Mouse (Mus musculus) limb, embryonic 12.5 days (tissue): ENCODE results near the gene Anpep. TPM values are rescaled to one million over a fixed set of nuclear protein-coding genes. Genes with fewer than 3 reads are reported as not detected.

Experiments used
- ATAC-seq: fragments of 200-750 bp; cut with Nextera tagmentation; 2 replicates; pipeline ENCODE4 v1.8.0; 2017; ENCODE audit warnings: low read depth, moderate TSS enrichment; ENCODE audit not compliant: insufficient number of reproducible peaks, insufficient read depth, low FRiP score, low TSS enrichment
- H3K27ac ChIP-seq: fragments of 300-500 bp; sonication (generic); 2 replicates; pipeline ENCODE4 v1.5.1; 2016; ENCODE audit warnings: mild to moderate bottlenecking, moderate library complexity
- H3K27me3 ChIP-seq: fragments of 300-500 bp; sonication (generic); 2 replicates; pipeline ENCODE4 v1.6.1; 2016; ENCODE audit warnings: mild to moderate bottlenecking, moderate library complexity
- H3K36me3 ChIP-seq: fragments of 300-500 bp; sonication (generic); 2 replicates; pipeline ENCODE4 v1.6.1; 2016; ENCODE audit warnings: mild to moderate bottlenecking, moderate library complexity
- H3K4me1 ChIP-seq: fragments of 300-500 bp; sonication (generic); replicated peaks from 2 replicates; pipeline ENCODE4 v1.6.1; 2016
- H3K4me2 ChIP-seq: fragments of 300-500 bp; sonication (generic); 2 replicates; pipeline ENCODE4 v1.6.1; 2016; ENCODE audit warnings: mild to moderate bottlenecking, moderate library complexity
- H3K4me3 ChIP-seq: fragments of 300-500 bp; sonication (generic); replicated peaks from 2 replicates; pipeline ENCODE4 v1.5.1; 2016; ENCODE audit warnings: mild to moderate bottlenecking
- H3K9ac ChIP-seq: fragments of 300-500 bp; sonication (generic); replicated peaks from 2 replicates; pipeline ENCODE4 v1.6.1; 2016; ENCODE audit warnings: mild to moderate bottlenecking, moderate library complexity
- H3K9me3 ChIP-seq: fragments of 300-500 bp; sonication (generic); 2 replicates; pipeline ENCODE4 v1.6.1; 2016; ENCODE audit warnings: mild to moderate bottlenecking, moderate library complexity
- WGBS: fragments of 180-500 bp; shearing (Covaris S2); methylation state at CpG from one replicate; pipeline ENCODE4 v1.1.7; 2016; 5-methylcytosine and 5-hydroxymethylcytosine counted together
- polyA plus RNA-seq: library from polyadenylated mRNA; unstranded; fragments of >200 nt; fragmentation: Nextera tagmentation; extraction: Ambion mirVana; gene quantifications from 2 replicates; pipeline ENCODE4 v1.2.1, GENCODE M21; 2016

The Anpep gene
- polyA plus RNA-seq, 1 experiment from 2014 or later: 10.6 TPM

DNA sequence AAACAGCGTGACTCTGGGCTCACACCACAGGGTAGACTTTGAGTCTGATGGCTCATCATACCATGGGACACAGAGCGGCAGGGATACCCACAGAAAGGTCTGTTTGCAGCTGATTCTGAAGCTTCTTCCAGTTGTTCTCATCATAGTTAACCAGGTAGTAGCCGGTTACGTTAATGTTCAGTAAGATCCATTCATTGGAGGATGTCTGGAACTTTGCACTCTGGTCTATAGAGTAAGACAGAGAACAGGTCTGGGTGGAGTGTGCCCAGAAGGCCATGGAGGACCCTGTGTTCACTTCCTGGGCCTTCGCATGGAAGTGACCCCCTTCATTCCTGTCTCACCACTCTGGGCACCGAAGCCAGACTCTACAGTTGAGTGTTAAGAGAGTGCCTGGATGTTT lies 25.7 kb downstream of the Anpep start:
- H3K27ac ChIP-seq: no peak overlapping the region
- no peaks in the 10 kb centered on the region for H3K27me3 ChIP-seq
- no peaks in the 10 kb centered on the region for H3K4me1 ChIP-seq
- peaks cover 38% of the 10 kb centered on the region for H3K36me3 ChIP-seq
- H3K4me3 ChIP-seq: no peak overlapping the region
- no peak overlapping the region for H3K4me2 ChIP-seq
- no peak for ATAC-seq
- no peaks in the 10 kb centered on the region for H3K9me3 ChIP-seq
- no peak overlapping the region for H3K9ac ChIP-seq
- 92% methylated on average over 6 of the region's 6 CpGs for WGBS

DNA sequence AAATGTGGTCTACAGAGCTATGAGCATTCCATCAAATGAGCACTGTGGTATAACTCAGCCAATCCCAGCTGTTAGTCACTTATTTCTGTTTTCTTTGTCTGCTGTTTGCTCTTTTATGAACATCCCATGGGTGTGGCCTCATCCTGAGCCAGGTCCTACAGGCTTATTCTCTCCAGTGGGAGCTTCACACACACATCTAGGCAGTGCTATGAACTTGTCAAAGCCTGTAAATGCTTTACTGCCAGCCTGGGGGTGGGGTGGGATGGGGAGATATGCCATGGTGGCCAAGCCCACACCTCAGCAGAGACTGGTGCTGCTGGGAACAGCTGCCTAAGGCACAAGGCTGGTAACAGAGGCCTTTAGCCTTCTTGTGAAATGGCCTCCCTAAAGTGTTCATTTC lies 27.9 kb downstream of the Anpep start:
- ATAC-seq: no peak
- Histone ChIP-seq H3K4me3 (no peak overlapping the region), H3K4me1 (no peaks in the 10 kb centered on the region), H3K9ac (no peak overlapping the region), H3K4me2 (no peak overlapping the region), H3K9me3 (no peaks in the 10 kb centered on the region), H3K36me3 (peaks cover 29% of the 10 kb centered on the region), H3K27ac (no peak overlapping the region), H3K27me3 (no peaks in the 10 kb centered on the region)

DNA sequence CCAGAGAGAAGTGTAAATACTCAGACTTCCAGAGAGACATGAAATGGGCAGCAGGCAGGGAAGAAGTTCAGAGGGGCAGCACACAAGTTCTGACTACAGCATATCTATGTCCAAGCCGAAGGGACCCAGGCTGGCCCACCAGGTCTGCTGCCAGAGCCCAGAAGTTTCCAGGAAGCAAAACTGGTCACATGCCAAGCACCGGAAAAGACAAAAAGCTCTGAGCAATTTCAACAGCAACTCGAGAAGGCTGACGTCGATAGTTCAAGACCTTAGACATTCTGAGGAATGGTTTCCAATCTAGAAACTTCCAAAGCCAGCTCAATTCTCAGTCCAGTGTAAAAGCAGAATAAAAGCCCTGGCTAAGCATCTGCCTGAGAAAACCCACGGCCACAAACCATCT lies 29.3 kb downstream of the Anpep start:
- Histone ChIP-seq H3K9me3 (no peaks in the 10 kb centered on the region), H3K4me2 (no peak overlapping the region), H3K9ac (no peak overlapping the region), H3K4me3 (no peak overlapping the region), H3K27me3 (no peaks in the 10 kb centered on the region), H3K36me3 (peaks cover 41% of the 10 kb centered on the region), H3K27ac (no peak overlapping the region), H3K4me1 (no peaks in the 10 kb centered on the region)
- 77% methylated on average over 6 of the region's 6 CpGs for WGBS
- ATAC-seq: no peak

DNA sequence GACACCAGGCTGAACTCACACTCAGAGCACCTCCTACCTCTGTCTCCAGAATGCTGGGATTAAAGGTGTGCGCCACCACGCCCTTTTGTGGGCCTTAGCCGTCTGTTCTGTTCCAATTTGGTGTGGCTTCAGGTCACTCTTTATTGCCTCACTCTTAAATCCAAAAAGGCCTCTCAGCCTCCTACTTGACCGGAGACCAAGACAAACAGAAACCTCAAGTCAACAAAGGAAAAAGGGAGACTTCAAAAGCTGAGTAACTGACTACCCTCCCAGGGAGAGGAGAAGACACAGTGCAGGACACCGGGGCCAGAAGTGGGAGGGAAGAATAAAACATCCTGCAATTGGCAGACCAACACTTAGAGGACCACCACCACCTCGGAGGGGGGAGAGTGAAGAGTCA lies 29.7 kb downstream of the Anpep start:
- Histone ChIP-seq H3K9me3 (no peaks in the 10 kb centered on the region), H3K9ac (no peak overlapping the region), H3K4me2 (no peak overlapping the region), H3K4me3 (no peak overlapping the region), H3K36me3 (peaks cover 42% of the 10 kb centered on the region), H3K27me3 (no peaks in the 10 kb centered on the region), H3K27ac (no peak overlapping the region), H3K4me1 (no peaks in the 10 kb centered on the region)
- no peak for ATAC-seq
- 44% methylated on average over 6 of the region's 6 CpGs for WGBS

DNA sequence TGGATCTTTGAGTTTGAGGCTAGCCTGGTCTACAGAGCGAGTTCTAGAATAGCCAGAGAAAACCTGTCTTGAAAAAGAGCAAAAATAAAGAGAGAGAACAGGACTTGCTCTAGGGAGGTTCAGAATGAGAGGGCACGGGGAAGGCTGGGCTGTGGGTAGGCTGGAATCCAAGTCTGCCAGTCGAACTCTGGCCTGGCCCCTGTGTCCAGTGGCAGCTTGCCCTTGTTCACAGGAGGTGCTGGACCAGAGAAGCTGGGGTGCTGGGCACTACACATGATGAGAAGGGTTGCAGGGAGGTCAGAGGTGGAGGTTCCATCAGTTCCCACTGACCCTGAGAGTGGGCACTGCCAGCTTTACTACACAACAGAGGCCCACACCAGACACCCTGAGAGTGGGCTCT lies 32.5 kb downstream of the Anpep start:
- no peak overlapping the region for H3K9ac ChIP-seq
- no peak overlapping the region for H3K27ac ChIP-seq
- WGBS: 72% methylated on average over 3 of the region's 3 CpGs
- H3K27me3 ChIP-seq: no peaks in the 10 kb centered on the region
- H3K9me3 ChIP-seq: peaks cover 6% of the 10 kb centered on the region; the same call in 1 of the 2 replicates
- no peak overlapping the region for H3K4me3 ChIP-seq
- H3K4me2 ChIP-seq: no peak overlapping the region
- no peak for ATAC-seq
- no peaks in the 10 kb centered on the region for H3K4me1 ChIP-seq
- peaks cover 46% of the 10 kb centered on the region for H3K36me3 ChIP-seq

DNA sequence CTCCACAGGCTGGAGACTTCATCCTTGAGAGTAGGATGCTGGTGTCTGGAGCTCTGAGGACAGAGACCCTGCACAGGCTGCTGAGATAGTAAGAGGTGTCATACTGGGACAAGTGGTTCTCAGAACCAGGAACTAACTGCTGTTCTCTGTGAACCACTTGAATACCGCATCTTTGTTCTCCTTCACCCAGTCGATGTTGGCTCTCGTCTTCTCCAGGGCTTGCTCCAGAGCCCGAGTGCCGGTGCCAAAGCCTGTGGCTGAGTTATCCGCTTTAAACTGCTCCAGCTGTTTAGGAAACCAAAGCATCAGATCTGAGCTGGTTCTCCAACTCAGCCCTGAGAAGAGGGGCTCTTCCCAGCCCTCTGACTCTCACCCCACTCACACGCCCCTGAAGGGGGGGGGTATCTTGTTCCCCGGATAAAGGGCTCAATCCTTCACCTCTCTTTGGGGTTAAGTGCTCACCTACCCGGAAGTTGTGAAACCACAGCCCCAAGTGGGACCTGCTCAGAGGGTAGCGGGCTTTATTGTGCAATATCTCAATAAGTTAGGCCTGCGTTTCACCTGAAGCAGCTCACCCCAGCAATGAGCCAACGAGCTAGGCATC lies 38.7 kb downstream of the Anpep start:
- WGBS: 82% methylated on average over 12 of the region's 12 CpGs
- H3K27ac ChIP-seq: no peak overlapping the region
- peaks cover 23% of the 10 kb centered on the region for H3K27me3 ChIP-seq
- H3K4me1 ChIP-seq: peaks cover 20% of the 10 kb centered on the region
- ATAC-seq: no peak
- no peak overlapping the region for H3K4me3 ChIP-seq
- H3K36me3 ChIP-seq: peaks cover 41% of the 10 kb centered on the region
- H3K4me2 ChIP-seq: no peak overlapping the region
- peaks cover 6% of the 10 kb centered on the region; the same call in 1 of the 2 replicates for H3K9me3 ChIP-seq
- no peak overlapping the region for H3K9ac ChIP-seq

DNA sequence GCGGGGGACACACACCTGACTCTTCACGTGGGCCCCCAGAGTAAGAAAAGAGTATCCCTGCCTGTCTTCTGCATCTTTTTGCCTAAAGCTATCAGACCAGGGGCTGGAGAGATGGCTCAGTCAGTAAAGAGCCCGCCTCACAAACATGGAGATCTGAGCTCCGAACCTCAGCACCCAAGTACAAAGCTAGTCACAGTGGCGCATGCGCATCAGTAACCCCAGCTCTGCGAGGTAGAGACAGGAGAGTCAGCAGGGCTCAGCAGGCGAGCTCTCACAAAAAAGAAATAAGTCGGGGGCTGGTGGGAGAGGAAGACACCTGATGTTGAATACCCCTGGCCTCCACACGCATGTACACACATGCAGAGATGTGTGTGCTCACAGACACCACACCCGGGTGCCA lies 40.9 kb downstream of the Anpep start:
- no peak overlapping the region for H3K27ac ChIP-seq
- peaks cover 19% of the 10 kb centered on the region for H3K36me3 ChIP-seq
- no peak overlapping the region for H3K9ac ChIP-seq
- 46% methylated on average over 11 of the region's 11 CpGs for WGBS
- peaks cover 6% of the 10 kb centered on the region; the same call in 1 of the 2 replicates for H3K9me3 ChIP-seq
- H3K4me1 ChIP-seq: peaks cover 20% of the 10 kb centered on the region
- H3K4me2 ChIP-seq: no peak overlapping the region
- peaks cover 34% of the 10 kb centered on the region for H3K27me3 ChIP-seq
- no peak for ATAC-seq
- H3K4me3 ChIP-seq: no peak overlapping the region

DNA sequence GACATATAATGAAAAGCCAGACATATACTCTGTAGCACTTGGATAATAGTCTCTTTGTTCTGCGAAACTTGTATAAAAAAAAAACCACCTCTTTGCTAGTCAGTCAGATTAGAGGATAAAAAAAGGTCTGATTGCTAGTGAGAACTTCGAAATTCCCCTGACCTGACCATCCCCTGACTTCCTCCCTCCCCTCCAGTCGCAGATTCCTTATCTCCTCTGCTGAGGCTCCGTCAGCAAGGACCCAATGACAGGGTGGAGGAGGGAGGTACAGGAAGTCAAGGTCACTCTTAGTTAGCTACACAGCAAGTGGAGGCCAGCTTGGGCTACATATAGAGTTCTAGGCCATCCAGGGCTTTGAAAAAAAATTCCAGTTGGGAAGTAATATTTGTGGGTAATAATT lies 41.3 kb downstream of the Anpep start:
- Histone ChIP-seq H3K36me3 (peaks cover 14% of the 10 kb centered on the region), H3K4me3 (no peak overlapping the region), H3K4me2 (no peak overlapping the region), H3K9me3 (peaks cover 3% of the 10 kb centered on the region; the same call in 1 of the 2 replicates), H3K9ac (no peak overlapping the region), H3K4me1 (peaks cover 20% of the 10 kb centered on the region), H3K27ac (no peak overlapping the region), H3K27me3 (peaks cover 34% of the 10 kb centered on the region)
- ATAC-seq: no peak
- WGBS: 49% methylated on average over 4 of the region's 4 CpGs

DNA sequence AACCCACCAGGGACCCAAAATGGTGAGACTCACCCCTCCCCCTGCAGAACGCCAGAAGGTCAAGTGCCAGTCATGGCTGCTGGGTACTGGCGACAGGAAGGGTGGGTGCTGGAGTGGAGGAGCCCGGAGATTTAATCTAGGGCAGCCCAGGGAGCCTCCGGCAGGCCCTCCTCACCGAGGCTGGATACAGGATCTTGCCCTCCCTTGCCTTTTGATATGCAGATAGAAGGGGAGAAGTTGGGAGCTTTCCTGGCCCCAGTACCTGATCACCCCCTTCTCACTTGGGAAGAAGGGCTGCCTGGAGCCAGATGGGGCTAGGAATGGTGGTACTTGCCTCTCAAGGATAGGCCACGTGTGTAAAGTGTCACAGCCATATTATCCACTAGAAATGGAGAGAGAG lies 42.5 kb downstream of the Anpep start:
- peaks cover 34% of the 10 kb centered on the region for H3K27me3 ChIP-seq
- WGBS: 12% methylated on average over 6 of the region's 6 CpGs
- ATAC-seq: no peak

DNA sequence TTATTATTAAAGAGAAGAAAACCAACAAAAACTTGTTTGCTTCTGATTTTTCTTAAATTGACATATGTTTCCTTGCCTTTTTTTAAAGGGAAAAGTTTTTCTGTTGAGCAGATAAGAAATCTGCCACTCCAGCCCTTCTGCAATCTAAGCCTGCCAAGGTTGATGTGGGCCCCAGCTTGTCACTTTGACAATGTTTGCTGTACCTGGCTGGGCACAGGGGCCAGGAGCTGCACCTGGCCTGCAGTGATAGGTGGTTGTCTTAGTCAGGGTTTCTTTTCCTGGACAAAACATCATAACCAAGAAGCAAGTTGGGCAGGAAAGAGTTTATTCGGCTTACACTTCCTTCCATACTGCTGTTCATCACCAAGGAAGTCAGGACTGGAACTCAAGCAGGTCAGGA lies 47.5 kb downstream of the Anpep start:
- no peak overlapping the region for H3K9ac ChIP-seq
- H3K4me1 ChIP-seq: peaks cover 11% of the 10 kb centered on the region; the same call in 1 of the 2 replicates
- no peak overlapping the region for H3K27ac ChIP-seq
- H3K9me3 ChIP-seq: no peaks in the 10 kb centered on the region
- H3K27me3 ChIP-seq: peaks cover 58% of the 10 kb centered on the region
- no peaks in the 10 kb centered on the region for H3K36me3 ChIP-seq
- 88% methylated on average over 1 of the region's 1 CpGs for WGBS
- ATAC-seq: no peak
- no peak overlapping the region for H3K4me2 ChIP-seq
- no peak overlapping the region for H3K4me3 ChIP-seq

More for the DNA sequence above, 42.5 kb downstream of the Anpep start:
- Histone ChIP-seq H3K4me1 (peaks cover 20% of the 10 kb centered on the region), H3K4me2 (no peak overlapping the region), H3K36me3 (peaks cover 6% of the 10 kb centered on the region; the same call in 1 of the 2 replicates), H3K9me3 (no peaks in the 10 kb centered on the region), H3K9ac (no peak overlapping the region), H3K4me3 (no peak overlapping the region), H3K27ac (no peak overlapping the region)

DNA sequence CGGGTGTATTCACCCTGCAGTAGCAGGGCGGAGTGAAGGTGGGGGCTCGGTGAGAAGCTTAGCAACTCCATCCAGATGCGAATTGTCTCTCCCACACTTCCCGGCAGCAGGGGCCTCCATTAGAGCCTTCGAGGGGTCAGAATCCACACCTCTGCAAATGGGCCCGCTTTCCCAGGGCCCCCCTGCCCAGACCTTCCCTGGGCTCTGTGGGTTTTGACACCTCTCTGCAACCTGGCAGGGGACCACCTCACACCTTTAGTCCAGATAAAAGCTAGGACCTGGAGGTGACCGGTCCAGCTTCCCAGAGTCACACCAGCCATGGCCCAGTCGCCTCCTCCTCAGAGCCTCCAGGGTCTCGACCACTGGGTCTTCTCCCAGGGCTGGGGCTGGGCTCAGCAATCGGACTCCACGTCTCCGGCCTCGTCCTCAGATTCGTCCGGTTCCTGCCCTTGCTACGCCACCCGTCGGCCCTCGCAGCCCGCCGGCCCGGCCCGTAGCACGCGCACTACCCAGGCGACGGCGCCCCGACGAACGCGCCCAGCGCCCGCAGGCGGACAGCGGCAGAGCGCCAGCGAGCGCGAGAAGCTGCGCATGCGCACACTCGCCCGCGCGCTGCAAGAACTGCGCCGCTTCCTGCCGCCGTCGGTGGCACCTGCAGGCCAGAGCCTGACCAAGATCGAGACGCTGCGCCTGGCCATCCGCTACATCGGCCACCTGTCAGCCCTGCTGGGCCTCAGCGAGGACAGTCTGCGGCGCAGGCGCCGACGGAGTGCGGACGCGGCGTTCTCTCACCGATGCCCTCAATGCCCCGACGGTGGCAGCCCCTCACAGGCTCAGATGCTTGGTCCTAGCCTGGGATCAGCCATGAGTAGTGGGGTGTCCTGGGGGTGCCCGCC lies 50.0 kb downstream of the Anpep start, which contains the start of gene Mesp2:
Mesp2 (plus strand) TSS at position 117 of the 896 bp plus-strand sequence.
- peaks cover 42% of the 10 kb centered on the region for H3K27me3 ChIP-seq
- ATAC-seq: peak; percentile 37; the same call in 1 of the 2 replicates
- H3K27ac ChIP-seq: no peak within 1 kb of the TSS
- H3K36me3 ChIP-seq: no peaks in the 10 kb centered on the region
- H3K9ac ChIP-seq: peak within 1 kb of the TSS; percentile 52
- H3K4me2 ChIP-seq: peak within 1 kb of the TSS; percentile 68
- H3K4me3 ChIP-seq: peak within 1 kb of the TSS; percentile 41
- H3K4me1 ChIP-seq: 0 out of 2 replicates have a peak, but pooled peaks cover 9% of the 10 kb centered on the region
- no peaks in the 10 kb centered on the region for H3K9me3 ChIP-seq
- WGBS: 13% methylated on average over 69 of the region's 71 CpGs
